Mouse (Mus musculus): Measurements from ENCODE around the gene Tjp2.

DNA sequence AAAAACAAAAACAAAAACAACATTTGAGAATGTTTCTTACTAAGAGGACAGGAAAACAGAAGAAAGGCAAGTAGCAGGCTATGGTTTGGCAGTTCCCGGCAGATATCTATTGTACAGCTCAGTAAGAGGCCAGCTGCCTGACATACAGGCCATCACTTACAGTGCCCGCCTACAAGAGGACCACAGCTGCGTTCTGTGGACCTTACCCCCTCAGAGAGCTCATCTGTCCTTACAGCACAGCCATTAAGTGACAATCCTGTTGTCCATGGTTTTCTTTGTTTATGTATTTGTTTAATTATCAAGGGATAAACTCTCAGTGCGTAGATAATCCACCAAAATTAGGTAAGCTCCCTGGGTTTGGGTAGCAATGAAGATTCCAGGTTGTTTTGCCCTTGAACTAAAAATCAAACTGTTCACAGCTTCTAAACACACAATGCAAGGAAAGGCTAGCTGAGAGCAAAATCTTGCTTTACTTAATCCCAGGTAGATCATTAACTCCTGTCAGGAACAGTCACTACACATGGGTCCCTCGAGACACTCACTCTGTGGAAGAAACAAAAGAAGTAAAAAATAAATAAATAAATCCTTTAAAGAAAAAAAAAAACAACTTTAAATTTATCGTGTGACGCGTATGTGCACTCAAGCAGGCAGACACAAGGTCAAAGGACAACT lies 69.3 kb downstream of the Tjp2 start:
- TF ChIP-seq POLR2A (IDR thresholded peaks at IDR 0.05; ENCODE audit: control insufficient read depth, extremely low read depth, insufficient read depth, low read length, poor library complexity) (no peak), CTCF (IDR thresholded peaks at IDR 0.05; ENCODE audit: borderline replicate concordance, control insufficient read depth, extremely low read depth, insufficient read depth, low read length, poor library complexity) (no peak)

All from thymus, adult 2 months (tissue).